Mouse (Mus musculus) forebrain, embryonic 10.5 days (tissue): ENCODE data around the gene Rps10. TPM values are rescaled to one million over a fixed set of nuclear protein-coding genes. Genes with fewer than 3 reads are reported as not detected.

ENCODE experiments used
- DNase-seq: peaks from one replicate; pipeline ENCODE4 v3.0.0-alpha.2; 2017; ENCODE audit warnings: low spot score; ENCODE audit errors: extremely low spot score
- H3K27ac ChIP-seq: fragments of 300-500 bp; sonication (generic); 2 replicates; pipeline ENCODE4 v1.5.1; 2016; ENCODE audit warnings: mild to moderate bottlenecking
- H3K27me3 ChIP-seq: fragments of 300-500 bp; sonication (generic); 2 replicates; pipeline ENCODE4 v1.6.1; 2016; ENCODE audit warnings: mild to moderate bottlenecking; ENCODE audit not compliant: poor library complexity, severe bottlenecking
- H3K36me3 ChIP-seq: fragments of 300-500 bp; sonication (generic); replicated peaks from 2 replicates; pipeline ENCODE4 v1.6.1; 2016; ENCODE audit warnings: mild to moderate bottlenecking, moderate library complexity
- H3K4me1 ChIP-seq: fragments of 300-500 bp; sonication (generic); 2 replicates; pipeline ENCODE4 v1.6.1; 2016
- H3K4me3 ChIP-seq: fragments of 300-500 bp; sonication (generic); 2 replicates; pipeline ENCODE4 v1.5.1; 2016; ENCODE audit warnings: mild to moderate bottlenecking, moderate library complexity
- H3K9me3 ChIP-seq: fragments of 300-500 bp; sonication (generic); 2 replicates; pipeline ENCODE4 v1.6.1; 2016; ENCODE audit warnings: mild to moderate bottlenecking, moderate library complexity
- WGBS: fragments of 180-500 bp; shearing (Covaris S2); methylation state at CpG from one replicate; pipeline ENCODE4 v1.1.7; 2016; 5-methylcytosine and 5-hydroxymethylcytosine counted together
- polyA plus RNA-seq: library from polyadenylated mRNA; unstranded; fragments of >200 nt; fragmentation: Nextera tagmentation; extraction: Ambion mirVana; gene quantifications from 2 replicates; pipeline ENCODE4 v1.2.1, GENCODE M21; 2016

The Rps10 gene
- polyA plus RNA-seq, 1 experiment from 2014 or later, result 934 TPM

DNA sequence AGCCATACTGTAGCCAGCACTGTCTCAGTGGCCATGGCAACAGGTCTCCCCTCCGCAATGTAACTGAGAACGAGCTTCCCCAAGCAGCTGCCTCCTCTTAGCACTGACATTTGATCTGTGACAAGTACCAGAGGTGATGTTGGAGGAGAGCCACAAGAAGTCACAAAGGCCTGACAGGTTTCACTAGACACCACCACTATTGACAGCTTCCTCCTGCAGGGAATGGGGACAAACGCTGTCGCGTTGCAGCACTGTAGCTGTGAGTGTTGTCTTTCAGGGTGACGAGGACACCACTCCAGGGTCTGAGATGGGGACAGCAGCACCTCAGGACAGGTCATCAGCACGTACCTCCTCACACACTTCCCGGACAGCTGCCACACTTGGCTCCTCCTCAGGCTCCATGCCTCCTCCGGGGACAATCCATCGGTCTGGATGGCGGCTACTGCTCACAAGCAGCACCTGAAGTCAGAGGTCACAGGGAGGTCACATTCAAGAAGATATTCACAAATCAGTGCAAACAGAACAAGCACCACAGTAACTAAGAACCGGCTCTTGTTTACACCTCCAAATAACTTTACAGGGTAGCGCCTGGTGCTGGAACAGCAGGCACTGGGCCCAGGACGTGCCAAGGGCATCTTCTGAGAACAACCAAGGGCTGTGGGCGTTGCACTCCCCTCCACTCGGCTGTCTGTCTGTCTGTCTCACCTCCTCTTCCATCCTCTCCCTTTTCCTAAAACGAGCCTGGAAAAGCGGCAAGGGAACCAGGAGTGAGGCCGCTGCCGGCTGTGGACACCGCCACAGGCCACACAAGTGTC is 39.9 kb downstream of the Rps10 start:
- Histone ChIP-seq H3K27me3 (no peaks in the 10 kb centered on the region), H3K9me3 (no peaks in the 10 kb centered on the region), H3K27ac (no peak overlapping the region), H3K4me1 (peaks cover 16% of the 10 kb centered on the region), H3K36me3 (peaks cover 60% of the 10 kb centered on the region), H3K4me3 (no peak overlapping the region)
- DNase-seq, result no peak
- 92% methylated on average over 21 of the region's 21 CpGs for WGBS

GRCm38 (mm10) chr17:27595659-27596375 is 40.7 kb downstream of the Rps10 start:
- 92% methylated on average over 15 of the region's 15 CpGs for WGBS
- Histone ChIP-seq H3K36me3 (peaks cover 68% of the 10 kb centered on the region), H3K27me3 (no peaks in the 10 kb centered on the region), H3K27ac (no peak overlapping the region), H3K9me3 (no peaks in the 10 kb centered on the region), H3K4me1 (peaks cover 12% of the 10 kb centered on the region), H3K4me3 (no peak overlapping the region)
- no peak for DNase-seq

DNA sequence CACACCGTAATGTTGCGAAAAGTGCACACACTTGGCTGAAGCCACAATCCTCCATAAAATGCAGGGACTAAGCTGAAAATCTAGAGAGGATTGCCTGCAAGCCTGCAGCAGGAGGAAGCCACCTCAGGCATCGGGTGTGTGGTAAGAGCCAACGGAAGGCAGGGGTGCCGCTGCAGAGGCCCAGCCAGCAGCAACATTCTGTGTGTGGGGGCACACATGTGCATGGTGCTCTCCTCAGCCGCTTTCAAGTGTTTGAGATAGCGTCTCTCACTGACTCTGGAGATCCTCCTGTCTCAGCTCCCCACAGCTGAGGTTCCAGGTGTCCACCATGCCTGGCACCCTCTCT is 43.9 kb downstream of the Rps10 start:
- WGBS, result 99% methylated on average over 7 of the region's 7 CpGs
- H3K36me3 ChIP-seq, result peaks cover 98% of the 10 kb centered on the region
- H3K27ac ChIP-seq, result no peak overlapping the region
- no peaks in the 10 kb centered on the region for H3K9me3 ChIP-seq
- no peaks in the 10 kb centered on the region for H3K27me3 ChIP-seq
- peaks cover 11% of the 10 kb centered on the region for H3K4me1 ChIP-seq
- DNase-seq, result no peak
- no peak overlapping the region for H3K4me3 ChIP-seq

- Histone ChIP-seq H3K36me3 (peaks cover 98% of the 10 kb centered on the region), H3K27ac (no peak overlapping the region), H3K27me3 (no peaks in the 10 kb centered on the region), H3K9me3 (no peaks in the 10 kb centered on the region), H3K4me1 (peaks cover 15% of the 10 kb centered on the region), H3K4me3 (no peak overlapping the region)
- DNase-seq, result no peak
- 90% methylated on average over 12 of the region's 12 CpGs for WGBS
Observed at GRCm38 (mm10) chr17:27591826-27592564, 44.5 kb downstream of the Rps10 start.

DNA sequence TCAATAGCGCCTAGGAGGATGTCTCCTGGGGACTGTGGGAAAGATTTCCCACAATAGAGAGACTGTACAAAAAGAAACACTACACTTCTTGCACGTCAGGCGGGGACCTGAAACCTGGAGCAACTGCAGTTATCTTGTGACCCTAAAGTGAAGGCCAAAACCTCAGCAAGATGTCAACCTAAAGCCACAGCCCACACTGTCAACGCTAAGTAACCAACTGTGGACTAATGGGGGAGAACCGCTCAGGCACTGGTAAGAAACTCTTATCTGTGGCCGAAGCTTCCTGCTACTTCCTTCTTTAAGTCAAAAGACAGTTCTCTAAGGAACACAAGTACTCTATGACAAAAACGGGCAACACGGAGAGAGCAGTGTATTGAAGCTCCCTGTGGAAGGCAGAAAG is 48.2 kb downstream of the Rps10 start:
- no peaks in the 10 kb centered on the region for H3K9me3 ChIP-seq

GRCm38 (mm10) chr17:27587252-27587651 is 49.2 kb downstream of the Rps10 start:
- no peak for DNase-seq
- peaks cover 99% of the 10 kb centered on the region for H3K36me3 ChIP-seq
- WGBS, result 92% methylated on average over 12 of the region's 12 CpGs
- no peaks in the 10 kb centered on the region for H3K9me3 ChIP-seq
- no peak overlapping the region for H3K4me3 ChIP-seq
- no peak overlapping the region for H3K27ac ChIP-seq
- peaks cover 9% of the 10 kb centered on the region; the same call in 1 of the 2 replicates for H3K4me1 ChIP-seq
- no peaks in the 10 kb centered on the region for H3K27me3 ChIP-seq

More for the DNA sequence above, 48.2 kb downstream of the Rps10 start:
- Histone ChIP-seq H3K4me3 (no peak overlapping the region), H3K27me3 (no peaks in the 10 kb centered on the region), H3K4me1 (peaks cover 9% of the 10 kb centered on the region; the same call in 1 of the 2 replicates), H3K36me3 (peaks cover 99% of the 10 kb centered on the region), H3K27ac (no peak overlapping the region)
- 92% methylated on average over 8 of the region's 8 CpGs for WGBS
- DNase-seq, result no peak

DNA sequence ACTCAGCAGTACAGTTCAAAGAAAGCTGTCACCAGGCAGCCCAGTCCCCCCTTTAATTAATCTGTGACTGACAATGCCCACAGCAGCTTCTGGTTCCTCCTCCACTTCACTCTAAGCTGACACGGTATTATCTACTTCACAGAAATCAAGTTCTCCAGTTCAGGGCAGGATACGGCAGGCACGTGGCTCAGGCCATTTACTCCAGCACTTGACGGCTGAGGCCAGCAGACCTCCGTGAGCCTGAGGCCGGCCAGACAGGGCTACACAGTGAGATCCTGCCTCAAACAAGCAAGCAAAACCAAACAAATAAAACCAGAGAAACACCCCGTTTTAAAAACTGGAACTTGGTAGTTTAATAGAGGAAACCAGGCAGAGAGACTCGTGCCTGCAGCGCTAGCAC is 49.8 kb downstream of the Rps10 start:
- 85% methylated on average over 9 of the region's 9 CpGs for WGBS
- Histone ChIP-seq H3K9me3 (no peaks in the 10 kb centered on the region), H3K27me3 (no peaks in the 10 kb centered on the region), H3K36me3 (peaks cover 99% of the 10 kb centered on the region), H3K27ac (no peak overlapping the region), H3K4me1 (peaks cover 9% of the 10 kb centered on the region; the same call in 1 of the 2 replicates), H3K4me3 (no peak overlapping the region)
- DNase-seq, result no peak

DNA sequence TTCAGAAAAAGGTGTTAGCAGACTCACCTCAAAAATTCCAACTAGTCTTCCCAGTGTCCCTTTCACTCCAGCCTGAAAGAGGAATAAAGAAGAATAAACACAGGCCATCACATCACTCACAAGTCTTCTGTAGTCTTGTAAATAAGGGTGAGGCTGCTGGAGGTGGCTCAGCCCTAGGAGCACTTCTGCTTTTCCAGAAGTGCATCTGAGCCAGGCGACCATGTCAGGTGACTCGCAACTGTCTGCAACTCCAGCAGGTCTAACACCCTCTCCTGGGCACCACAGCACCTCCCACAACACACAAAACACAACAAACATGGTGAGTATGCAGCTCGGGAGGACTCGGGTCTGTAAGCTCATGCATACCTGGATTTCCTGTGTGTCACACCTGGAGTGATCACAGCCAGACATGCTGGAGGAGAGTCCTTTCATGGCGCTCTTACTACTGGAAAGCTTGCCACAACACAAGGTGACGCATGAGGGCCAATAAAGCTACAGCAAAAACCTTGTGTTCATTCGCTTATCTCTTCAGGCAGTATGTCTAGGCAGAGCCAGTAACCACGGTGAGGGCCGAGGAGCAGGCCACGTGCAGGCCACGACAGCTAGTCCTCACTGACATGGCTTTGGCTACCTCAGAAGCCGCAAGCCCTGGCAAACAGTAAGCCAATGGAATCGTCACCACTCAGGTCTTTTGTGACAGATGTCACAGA is 53.1 kb downstream of the Rps10 start:
- H3K4me1 ChIP-seq, result peaks cover 9% of the 10 kb centered on the region; the same call in 1 of the 2 replicates
- H3K27me3 ChIP-seq, result no peaks in the 10 kb centered on the region
- no peak overlapping the region for H3K27ac ChIP-seq
- H3K4me3 ChIP-seq, result no peak overlapping the region
- no peaks in the 10 kb centered on the region for H3K9me3 ChIP-seq
- H3K36me3 ChIP-seq, result peaks cover 99% of the 10 kb centered on the region
- 95% methylated on average over 13 of the region's 13 CpGs for WGBS
- DNase-seq, result no peak

Other genes with a start within 250 kb of the Rps10 start
- 0.61 and 0.73 TPM in 2 replicates for gene Grm4, start 115.3 kb downstream of the Rps10 start, polyA plus RNA-seq
- 821 and 911 TPM in 2 replicates for gene Hmga1, start 80.2 kb downstream of the Rps10 start, polyA plus RNA-seq
- 12.5 and 12.7 TPM in 2 replicates for gene AI413582, start 70.9 kb downstream of the Rps10 start, polyA plus RNA-seq
- gene Nudt3, start 13.2 kb downstream of the Rps10 start, polyA plus RNA-seq, result 81.9 and 91.7 TPM in 2 replicates
- gene RPS10-NUDT3, start 1.4 kb downstream of the Rps10 start, polyA plus RNA-seq, result not detected in 2 replicates
- gene Pacsin1, start 18.8 kb upstream of the Rps10 start, polyA plus RNA-seq, result 4.3 TPM in 2 replicates
- gene Spdef, start 92.3 kb upstream of the Rps10 start, polyA plus RNA-seq, result 0.31 TPM in 1 of 2 replicates, not detected in the other
- gene D17Wsu92e, start 184.0 kb upstream of the Rps10 start, polyA plus RNA-seq, result 12.4 and 13.5 TPM in 2 replicates
- gene Snrpc, start 201.5 kb upstream of the Rps10 start, polyA plus RNA-seq, result 413 and 428 TPM in 2 replicates
- gene Uhrf1bp1, start 219.8 kb upstream of the Rps10 start, polyA plus RNA-seq, result 8.5 and 9.3 TPM in 2 replicates